Mouse (Mus musculus): Measurements from ENCODE around the gene Gm7324.
"Not testable (repeated sequence)": the region's sequence is repeated elsewhere in the genome, so short reads cannot be mapped to it uniquely, and the experiment has no call there.

The Gm7324 gene

GRCm38 (mm10) chr14:43697621-43698020 lies at the start of gene Gm7324:
Gm7324 (plus strand) TSS chr14:43697828.
- DNase-seq (ENCODE audit: low spot score in 2 of 2) = not testable (repeated sequence)

GRCm38 (mm10) chr14:43677099-43677498 lies 20.5 kb upstream of the Gm7324 start, which contains the start of gene Gm8165:
Gm8165 (minus strand) TSS chr14:43677199.
- DNase-seq (ENCODE audit: low spot score in 2 of 2) = not testable (repeated sequence)

- DNase-seq (ENCODE audit: low spot score in 2 of 2) = not testable (repeated sequence)
Measured at GRCm38 (mm10) chr14:43727385-43727784, 29.8 kb downstream of the Gm7324 start, which contains the start of gene Gm16506. Gm16506 (minus strand) TSS chr14:43727485.

GRCm38 (mm10) chr14:43747566-43747965 lies 49.9 kb downstream of the Gm7324 start, which contains the start of gene Gm6526:
Gm6526 (plus strand) TSS chr14:43747866.
- DNase-seq (ENCODE audit: low spot score in 2 of 2) = not testable (repeated sequence)

Data from cerebellum, postnatal 4 days (tissue).